Mouse (Mus musculus) CH12.LX (cell line): ENCODE measurements around the gene Mgat5. TPM values are rescaled to one million over a fixed set of nuclear protein-coding genes. Genes with fewer than 3 reads are reported as not detected.

Source experiments
- DNase-seq: peaks from one replicate; pipeline ENCODE4 v3.0.0-alpha.2; 2013; ENCODE audit errors: extremely low read depth
- H3K27ac ChIP-seq: 2 replicates; pipeline ENCODE4 v1.5.1; 2012; ENCODE audit warnings: low read depth, mild to moderate bottlenecking, control low read depth, moderate library complexity; ENCODE audit not compliant: insufficient read depth
- H3K27me3 ChIP-seq: replicated peaks from 2 replicates; pipeline ENCODE3; 2012; ENCODE audit warnings: inconsistent platforms
- H3K36me3 ChIP-seq, 2 experiments: replicated peaks in 1 of 2; 2 replicates each; pipeline versions ENCODE3 to v1.6.1; 2012; ENCODE audit warnings: inconsistent platforms in 1 of 2, low read length in 1 of 2, mild to moderate bottlenecking in 1 of 2, mixed read lengths in 1 of 2, moderate library complexity in 1 of 2; ENCODE audit not compliant: control insufficient read depth in 1 of 2, insufficient read depth in 1 of 2
- H3K4me1 ChIP-seq, 2 experiments: 2 replicates each; pipeline ENCODE4 v1.6.1; 2012; ENCODE audit warnings: inconsistent platforms in 1 of 2, moderate library complexity in 1 of 2; ENCODE audit not compliant: insufficient read depth in 2 of 2, control insufficient read depth in 1 of 2
- H3K4me2 ChIP-seq: 2 replicates; pipeline ENCODE4 v1.6.1; 2012; ENCODE audit warnings: low read depth, mild to moderate bottlenecking, control low read depth; ENCODE audit not compliant: poor library complexity, insufficient read depth, severe bottlenecking
- H3K4me3 ChIP-seq, 3 experiments: fragments of 150-350 bp in 1 of 3; sonication (generic) in 1 of 3; replicated peaks in 1 of 3; 2 replicates each; pipeline versions ENCODE3 to v1.5.1; 2011 to 2012; ENCODE audit warnings: low read depth in 2 of 3, low read length in 2 of 3, mild to moderate bottlenecking in 2 of 3, moderate library complexity in 2 of 3, control low read depth in 1 of 3, improper control_type of control experiment in 1 of 3, inconsistent platforms in 1 of 3, mixed read lengths in 1 of 3; ENCODE audit not compliant: poor library complexity in 1 of 3
- H3K79me2 ChIP-seq: replicated peaks from 2 replicates; pipeline ENCODE4 v1.6.1; 2012; ENCODE audit warnings: mild to moderate bottlenecking, moderate library complexity; ENCODE audit not compliant: control insufficient read depth, poor library complexity, insufficient read depth, severe bottlenecking; ENCODE audit errors: extremely low read depth
- H3K9ac ChIP-seq: 2 replicates; pipeline ENCODE4 v1.6.1; 2012; ENCODE audit warnings: low read depth, mild to moderate bottlenecking, control low read depth, moderate library complexity; ENCODE audit not compliant: insufficient read depth
- H3K9me3 ChIP-seq: replicated peaks from 2 replicates; pipeline ENCODE3; 2012; ENCODE audit warnings: low read length, inconsistent platforms, mixed read lengths
- BHLHE40 ChIP-seq: IDR thresholded peaks from 2 replicates; pipeline ENCODE4 v1.6.1; 2011; ENCODE audit warnings: mild to moderate bottlenecking, low read depth, low read length, improper control_type of control experiment
- CHD1 ChIP-seq: IDR thresholded peaks from 2 replicates; pipeline ENCODE4 v1.6.1; 2012; ENCODE audit warnings: low read depth, low read length, improper control_type of control experiment, inconsistent platforms
- CHD2 ChIP-seq: IDR thresholded peaks from 2 replicates; pipeline ENCODE4 v1.6.1; 2011; ENCODE audit warnings: low read length, improper control_type of control experiment
- CTCF ChIP-seq, 2 experiments: IDR thresholded peaks in 1 of 2; conservative IDR thresholded peaks in 1 of 2; 2 replicates each; pipeline ENCODE4 v1.5.1; 2011 to 2012; ENCODE audit warnings: low read depth in 2 of 2, low read length in 2 of 2, improper control_type of control experiment in 1 of 2, inconsistent platforms in 1 of 2, mild to moderate bottlenecking in 1 of 2, moderate library complexity in 1 of 2
- E2F4 ChIP-seq: IDR thresholded peaks from 2 replicates; pipeline ENCODE4 v1.6.1; 2011; ENCODE audit warnings: low read depth, low read length, improper control_type of control experiment; ENCODE audit not compliant: insufficient replicate concordance
- ELF1 ChIP-seq: IDR thresholded peaks from 2 replicates; pipeline ENCODE4 v1.6.1; 2014; ENCODE audit warnings: low read depth, mild to moderate bottlenecking, inconsistent platforms, low read length, improper control_type of control experiment
- ETS1 ChIP-seq: conservative IDR thresholded peaks from 2 replicates; pipeline ENCODE4 v1.6.1; 2012; ENCODE audit warnings: low read depth, mild to moderate bottlenecking, inconsistent platforms, low read length, improper control_type of control experiment, moderate library complexity
- HCFC1 ChIP-seq: IDR thresholded peaks from 2 replicates; pipeline ENCODE4 v1.6.1; 2012; ENCODE audit warnings: low read depth, mild to moderate bottlenecking, inconsistent platforms, low read length, improper control_type of control experiment
- JUND ChIP-seq: conservative IDR thresholded peaks from 2 replicates; pipeline ENCODE4 v1.6.1; 2011; ENCODE audit warnings: low read depth, low read length, improper control_type of control experiment
- KAT2A ChIP-seq: IDR thresholded peaks from 2 replicates; pipeline ENCODE4 v1.6.1; 2012; ENCODE audit warnings: low read length, improper control_type of control experiment, inconsistent platforms; ENCODE audit not compliant: insufficient replicate concordance
- MAFK ChIP-seq: IDR thresholded peaks from 2 replicates; pipeline ENCODE4 v1.6.1; 2011; ENCODE audit warnings: low read length, improper control_type of control experiment; ENCODE audit not compliant: insufficient replicate concordance
- MAZ ChIP-seq: IDR thresholded peaks from 2 replicates; pipeline ENCODE4 v1.6.1; 2012; ENCODE audit warnings: low read depth, mild to moderate bottlenecking, inconsistent platforms, low read length, improper control_type of control experiment, moderate library complexity
- MEF2A ChIP-seq: IDR thresholded peaks from 2 replicates; pipeline ENCODE4 v1.6.1; 2014; ENCODE audit warnings: low read depth, mild to moderate bottlenecking, inconsistent platforms, low read length, improper control_type of control experiment, borderline replicate concordance
- MYC ChIP-seq: IDR thresholded peaks from 2 replicates; pipeline ENCODE4 v1.6.1; 2011; ENCODE audit warnings: low read depth, mild to moderate bottlenecking, improper control_type of control experiment, low read length
- NELFE ChIP-seq: IDR thresholded peaks from 2 replicates; pipeline ENCODE4 v1.6.1; 2011; ENCODE audit warnings: low read depth, low read length, improper control_type of control experiment
- NRF1 ChIP-seq: IDR thresholded peaks from 2 replicates; pipeline ENCODE4 v1.6.1; 2014; ENCODE audit warnings: low read depth, mild to moderate bottlenecking, inconsistent platforms, low read length, improper control_type of control experiment, moderate library complexity
- PAX5 ChIP-seq: IDR thresholded peaks from 2 replicates; pipeline ENCODE4 v1.6.1; 2012; ENCODE audit warnings: low read length, inconsistent platforms, mixed read lengths
- RAD21 ChIP-seq: IDR thresholded peaks from 2 replicates; pipeline ENCODE4 v1.6.1; 2011; ENCODE audit warnings: low read depth, mild to moderate bottlenecking, low read length, improper control_type of control experiment, moderate library complexity
- RCOR1 ChIP-seq: conservative IDR thresholded peaks from 2 replicates; pipeline ENCODE4 v1.6.1; 2012; ENCODE audit warnings: low read depth, mild to moderate bottlenecking, inconsistent platforms, low read length, improper control_type of control experiment
- SIN3A ChIP-seq: IDR thresholded peaks from 2 replicates; pipeline ENCODE4 v1.6.1; 2012; ENCODE audit warnings: low read length, improper control_type of control experiment, inconsistent platforms
- SMC3 ChIP-seq: IDR thresholded peaks from 2 replicates; pipeline ENCODE4 v1.6.1; 2011; ENCODE audit warnings: low read depth, low read length, improper control_type of control experiment
- TBP ChIP-seq: conservative IDR thresholded peaks from 2 replicates; pipeline ENCODE4 v1.6.1; 2011; ENCODE audit warnings: low read depth, low read length, improper control_type of control experiment
- USF1 ChIP-seq: IDR thresholded peaks from 2 replicates; pipeline ENCODE4 v1.6.1; 2014; ENCODE audit warnings: low read depth, mild to moderate bottlenecking, inconsistent platforms, low read length, improper control_type of control experiment
- USF2 ChIP-seq: conservative IDR thresholded peaks from 2 replicates; pipeline ENCODE4 v1.6.1; 2011; ENCODE audit warnings: low read depth, low read length, improper control_type of control experiment
- ZNF384 ChIP-seq: IDR thresholded peaks from 2 replicates; pipeline ENCODE4 v1.6.1; 2012; ENCODE audit warnings: low read depth, low read length, improper control_type of control experiment, inconsistent platforms
- dilution Hi-C: fragments of 300-500 bp; cut with MboI; formaldehyde crosslinking; loops from 2 replicates; pipeline ENCODE4 v1.14.3; 2020; ENCODE audit warnings: low sequenced_read_pairs; ENCODE audit not compliant: extremely low pct_unique_long_range_greater_than_20kb, extremely low pct_ligation_motif_present
- in situ Hi-C: fragments of 300-500 bp; cut with MboI; formaldehyde crosslinking; loops from 3 replicates; pipeline ENCODE4 v1.14.3; 2019; ENCODE audit warnings: low sequenced_read_pairs, low pct_ligation_motif_present, low pct_unique_long_range_greater_than_20kb, mixed read lengths
- polyA plus RNA-seq: library from polyadenylated mRNA; unstranded; fragments of >175 nt; gene quantifications from 2 replicates; pipeline ENCODE4 v1.2.1, GENCODE M21; 2012; ENCODE audit warnings: low read depth; ENCODE audit not compliant: insufficient read length
- total RNA-seq, 2 experiments: library from RNA; depleted of rRNA; stranded (reverse); fragments of 300-350 nt in 1 of 2; fragments of >200 nt in 1 of 2; gene quantifications; 2 replicates each; pipeline ENCODE4 v1.2.3; 2012 to 2014

Gene Mgat5
- total and polyA plus RNA-seq, 3 experiments = 5.9 to 8.8 (median 6.6) TPM

GRCm38 (mm10) chr1:127290879-127291278 is 86.1 kb downstream of the Mgat5 start:
- Histone ChIP-seq H3K9ac (no peak overlapping the region), H3K79me2 (no peaks in the 10 kb centered on the region), H3K4me3 (no peak overlapping the region), H3K4me2 (no peak overlapping the region), H3K9me3 (no peaks in the 10 kb centered on the region), H3K4me1 (peaks cover 3 to 15% of the 10 kb centered on the region in 2 experiments; a peak in 3 of 4 replicates), H3K27ac (no peak overlapping the region), H3K27me3 (no peaks in the 10 kb centered on the region), H3K36me3 (peaks cover 0 to 19% of the 10 kb centered on the region in 2 experiments)
- in situ Hi-C loops = no loop called here
- no peak for DNase-seq
- TF ChIP-seq USF1 (no peak), PAX5 (no peak), JUND (no peak), NELFE (no peak), MAFK (no peak), NRF1 (no peak), KAT2A (no peak), ETS1 (no peak), SIN3A (no peak), CHD1 (no peak), E2F4 (no peak), HCFC1 (no peak), BHLHE40 (no peak), RCOR1 (no peak), USF2 (no peak), ELF1 (no peak), CHD2 (no peak), MAZ (no peak)
- dilution Hi-C loops = no loop called here

DNA sequence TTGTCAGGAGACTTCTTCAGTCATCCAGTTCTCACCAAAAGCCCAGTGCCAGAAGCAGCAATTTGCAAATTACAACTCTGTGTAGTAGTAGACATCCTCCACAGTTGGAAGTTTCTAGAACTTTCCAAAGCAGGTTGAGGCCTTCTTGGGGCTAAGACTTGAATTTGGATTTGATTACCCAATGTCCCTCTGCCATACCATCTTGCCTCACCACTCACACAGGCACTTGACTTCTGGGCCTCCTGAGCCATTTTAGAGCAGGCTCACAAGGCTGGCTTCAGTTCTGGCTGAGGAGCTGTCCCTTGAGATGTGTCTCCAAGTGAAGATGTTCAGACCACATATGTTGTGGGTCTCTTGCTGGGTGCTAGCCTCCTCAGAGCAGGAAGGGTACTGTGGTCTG is 86.9 kb downstream of the Mgat5 start:
- in situ Hi-C loops = no loop called here
- H3K79me2 ChIP-seq = no peaks in the 10 kb centered on the region
- H3K4me3 ChIP-seq = no peak overlapping the region
- H3K9me3 ChIP-seq = no peaks in the 10 kb centered on the region
- TF ChIP-seq RCOR1 (no peak), CHD2 (no peak), NRF1 (no peak), SMC3 (no peak), ZNF384 (no peak), RAD21 (no peak), BHLHE40 (no peak), CTCF (conservative IDR thresholded peaks at IDR 0.05 in 1 of 2, IDR thresholded peaks at IDR 0.05 in 1 of 2; ENCODE audit: low read depth in 2 of 2, low read length in 2 of 2) (no peak), TBP (no peak), USF2 (no peak), PAX5 (no peak), MYC (no peak), MEF2A (no peak), ELF1 (no peak)
- no peak overlapping the region for H3K27ac ChIP-seq
- H3K4me1 ChIP-seq = peaks cover 5 to 23% of the 10 kb centered on the region in 2 experiments; a peak in 3 of 4 replicates
- no peak for DNase-seq
- peaks cover 0 to 15% of the 10 kb centered on the region in 2 experiments for H3K36me3 ChIP-seq
- H3K9ac ChIP-seq = no peak overlapping the region
- no peaks in the 10 kb centered on the region for H3K27me3 ChIP-seq
- dilution Hi-C loops = no loop called here
- H3K4me2 ChIP-seq = no peak overlapping the region
